Mouse (Mus musculus) MEL-GATA-1-ER (cell line): ENCODE data around the gene Sf3b6.

Experiments used
- DNase-seq: peaks from one replicate; pipeline ENCODE4 v3.0.0-alpha.2; 2012; ENCODE audit warnings: low read depth; ENCODE audit errors: extremely low read depth

The Sf3b6 gene

GRCm38 (mm10) chr12:4840741-4841140, 23.4 kb downstream of the Sf3b6 start:
- no peak for DNase-seq

- peak; percentile 12 for DNase-seq
Observed at GRCm38 (mm10) chr12:4841392-4841887, 24.1 kb downstream of the Sf3b6 start, which contains the start of gene Fkbp1b. TSS of gene Fkbp1b (minus strand) at chr12:4841591.

GRCm38 (mm10) chr12:4842456-4842855, 25.1 kb downstream of the Sf3b6 start:
- no peak for DNase-seq

- peak; percentile 86 for DNase-seq
Observed at GRCm38 (mm10) chr12:4842890-4843597, 25.7 kb downstream of the Sf3b6 start, which contains the start of gene Wdcp. TSS of gene Wdcp (plus strand) at chr12:4843303.

GRCm38 (mm10) chr12:4843741-4844140, 26.4 kb downstream of the Sf3b6 start:
- peak; percentile 37 for DNase-seq

- no peak for DNase-seq
Observed at GRCm38 (mm10) chr12:4856160-4856559, 38.8 kb downstream of the Sf3b6 start.

- DNase-seq, result no peak
Observed at GRCm38 (mm10) chr12:4856834-4857233, 39.5 kb downstream of the Sf3b6 start.

GRCm38 (mm10) chr12:4859241-4859914, 42.0 kb downstream of the Sf3b6 start:
- no peak for DNase-seq

- DNase-seq, result no peak
Observed at GRCm38 (mm10) chr12:4862672-4863071, 45.3 kb downstream of the Sf3b6 start.

- no peak for DNase-seq
Observed at GRCm38 (mm10) chr12:4863654-4864337, 46.5 kb downstream of the Sf3b6 start.

GRCm38 (mm10) chr12:4864338-4864690, 47.0 kb downstream of the Sf3b6 start:
- DNase-seq, result no peak

GRCm38 (mm10) chr12:4868924-4869323, 51.6 kb downstream of the Sf3b6 start:
- DNase-seq, result no peak

- DNase-seq, result no peak
Observed at GRCm38 (mm10) chr12:4871260-4871659, 53.9 kb downstream of the Sf3b6 start.

- peak; percentile 52 for DNase-seq
Observed at GRCm38 (mm10) chr12:4872273-4872672, 54.9 kb downstream of the Sf3b6 start.

GRCm38 (mm10) chr12:4872983-4873477, 55.7 kb downstream of the Sf3b6 start:
- peak; percentile 98 for DNase-seq

GRCm38 (mm10) chr12:4873531-4873930, 56.2 kb downstream of the Sf3b6 start:
- no peak for DNase-seq

GRCm38 (mm10) chr12:4874161-4874927, 57.0 kb downstream of the Sf3b6 start, which contains the start of gene Mfsd2b:
TSS of gene Mfsd2b (minus strand) at chr12:4874359.
- DNase-seq, result peak; percentile 80

- no peak for DNase-seq
Observed at GRCm38 (mm10) chr12:4875623-4876022, 58.3 kb downstream of the Sf3b6 start.
